Mouse (Mus musculus): ENCODE data around the gene Mdk. TPM values are rescaled to one million over a fixed set of nuclear protein-coding genes. Genes with fewer than 3 reads are reported as not detected.

Mdk gene
- polyA plus RNA-seq, 1 experiment from 2014 or later: 128 TPM

- H3K27me3 ChIP-seq (replicated peaks; ENCODE audit: control insufficient read depth, insufficient read depth, low read length): no peaks in the 10 kb centered on the region
- no peak overlapping the region for H3K4me2 ChIP-seq (replicated peaks; ENCODE audit: low read depth)
- TF ChIP-seq CTCF (IDR thresholded peaks at IDR 0.05; ENCODE audit: low read depth): no peak
- 89% methylated on average over 3 of the region's 3 CpGs for WGBS
- ATAC-seq: no peak
- no peak overlapping the region for H3K4me3 ChIP-seq (ENCODE audit: low read depth, low read length)
- H3K9me3 ChIP-seq (ENCODE audit: control insufficient read depth): no peaks in the 10 kb centered on the region
- H3K36me3 ChIP-seq (ENCODE audit: control insufficient read depth, insufficient read depth): peaks cover 4% of the 10 kb centered on the region; the same call in 1 of the 2 replicates
- H3K27ac ChIP-seq (ENCODE audit: low read depth, low read length): no peak overlapping the region
- no peaks in the 10 kb centered on the region for H3K4me1 ChIP-seq (replicated peaks; ENCODE audit: control insufficient read depth, insufficient read depth, low read length)
- H3K9ac ChIP-seq (ENCODE audit: low read depth, low read length): no peak overlapping the region
Measured at GRCm38 (mm10) chr2:91894716-91895115, 37.4 kb downstream of the Mdk start.

GRCm38 (mm10) chr2:91884616-91885015 lies 47.5 kb downstream of the Mdk start:
- TF ChIP-seq CTCF (IDR thresholded peaks at IDR 0.05; ENCODE audit: low read depth): no peak
- WGBS: 68% methylated on average over 4 of the region's 4 CpGs
- Histone ChIP-seq H3K27me3 (replicated peaks; ENCODE audit: control insufficient read depth, insufficient read depth, low read length) (no peaks in the 10 kb centered on the region), H3K36me3 (ENCODE audit: control insufficient read depth, insufficient read depth) (peaks cover 27% of the 10 kb centered on the region), H3K27ac (ENCODE audit: low read depth, low read length) (no peak overlapping the region), H3K4me3 (ENCODE audit: low read depth, low read length) (no peak overlapping the region), H3K9me3 (ENCODE audit: control insufficient read depth) (no peaks in the 10 kb centered on the region), H3K9ac (ENCODE audit: low read depth, low read length) (no peak overlapping the region), H3K4me1 (replicated peaks; ENCODE audit: control insufficient read depth, insufficient read depth, low read length) (no peaks in the 10 kb centered on the region), H3K4me2 (replicated peaks; ENCODE audit: low read depth) (no peak overlapping the region)
- no peak for ATAC-seq

GRCm38 (mm10) chr2:91883961-91884360 lies 48.1 kb downstream of the Mdk start:
- Histone ChIP-seq H3K36me3 (ENCODE audit: control insufficient read depth, insufficient read depth) (peaks cover 27% of the 10 kb centered on the region), H3K4me1 (replicated peaks; ENCODE audit: control insufficient read depth, insufficient read depth, low read length) (no peaks in the 10 kb centered on the region), H3K9me3 (ENCODE audit: control insufficient read depth) (no peaks in the 10 kb centered on the region), H3K27me3 (replicated peaks; ENCODE audit: control insufficient read depth, insufficient read depth, low read length) (no peaks in the 10 kb centered on the region), H3K9ac (ENCODE audit: low read depth, low read length) (no peak overlapping the region), H3K27ac (ENCODE audit: low read depth, low read length) (no peak overlapping the region), H3K4me3 (ENCODE audit: low read depth, low read length) (no peak overlapping the region), H3K4me2 (replicated peaks; ENCODE audit: low read depth) (no peak overlapping the region)
- no peak for TF ChIP-seq CTCF (IDR thresholded peaks at IDR 0.05; ENCODE audit: low read depth)
- WGBS: 70% methylated on average over 4 of the region's 4 CpGs
- ATAC-seq: no peak

Small RNAs within 50 kb of the gene (microRNA-seq; reads per million reads assigned to microRNA genes)
- not detected for gene Mir6999

Other genes with a start within 250 kb of the Mdk start
- 15.8 and 19.4 TPM in 2 replicates for gene Atg13, start 221.7 kb downstream of the Mdk start, polyA plus RNA-seq (2015; fragmentation: Nextera tagmentation; extraction: Ambion mirVana)
- gene Harbi1, start 221.4 kb downstream of the Mdk start, polyA plus RNA-seq (2015; fragmentation: Nextera tagmentation; extraction: Ambion mirVana): 7.3 and 7.7 TPM in 2 replicates
- gene Ambra1, start 202.2 kb downstream of the Mdk start, polyA plus RNA-seq (2015; fragmentation: Nextera tagmentation; extraction: Ambion mirVana): 5.5 and 6.1 TPM in 2 replicates
- 0.24 and 0.26 TPM in 2 replicates for gene Chrm4, start 5.0 kb downstream of the Mdk start, polyA plus RNA-seq (2015; fragmentation: Nextera tagmentation; extraction: Ambion mirVana)
- 0.21 and 0.30 TPM in 2 replicates for gene Gm9821, start 13.4 kb upstream of the Mdk start, polyA plus RNA-seq (2015; fragmentation: Nextera tagmentation; extraction: Ambion mirVana)
- 53.2 and 56.8 TPM in 2 replicates for gene Dgkz, start 43.6 kb upstream of the Mdk start, polyA plus RNA-seq (2015; fragmentation: Nextera tagmentation; extraction: Ambion mirVana)
- 6.8 and 8.4 TPM in 2 replicates for gene Creb3l1, start 92.2 kb upstream of the Mdk start, polyA plus RNA-seq (2015; fragmentation: Nextera tagmentation; extraction: Ambion mirVana)
- 7.4 and 8.0 TPM in 2 replicates for gene Phf21a, start 160.8 kb upstream of the Mdk start, polyA plus RNA-seq (2015; fragmentation: Nextera tagmentation; extraction: Ambion mirVana)

Measured in intestine, postnatal 0 days (tissue).